Mouse (Mus musculus) gastrocnemius, adult 2 months (tissue): ENCODE measurements around the gene Ccdc136. TPM values are rescaled to one million over a fixed set of nuclear protein-coding genes. Genes with fewer than 3 reads are reported as not detected.
"Not testable (repeated sequence)": the region's sequence is repeated elsewhere in the genome, so short reads cannot be mapped to it uniquely, and the experiment has no call there.

ENCODE experiments used
- DNase-seq: peaks from one replicate; pipeline ENCODE4 v3.0.0; 2022
- H3K27ac ChIP-seq: fragments of 200-600 bp; 2 replicates; pipeline ENCODE4 v1.8.1; 2022; ENCODE audit warnings: mild to moderate bottlenecking
- H3K4me3 ChIP-seq: fragments of 200-600 bp; 2 replicates; pipeline ENCODE4 v1.8.1; 2022; ENCODE audit warnings: mild to moderate bottlenecking, moderate library complexity
- CTCF ChIP-seq: fragments of 200-600 bp; IDR thresholded peaks from 2 replicates; pipeline ENCODE4 v1.8.1; 2022; ENCODE audit warnings: antibody characterized with exemption, mild to moderate bottlenecking, moderate library complexity
- intact Hi-C: fragments of 180-260 bp; cut with DNase I; formaldehyde crosslinking; loops from one replicate; pipeline ENCODE4 v1.15.1; 2025
- long read RNA-seq, 2 experiments: library from polyadenylated mRNA; stranded (forward); transcript quantifications; one replicate each; pipeline ENCODE4 v2.0.0; 2021
- total RNA-seq, 2 experiments: library from RNA; stranded (reverse); gene quantifications; 2 replicates each; pipeline ENCODE4 v1.2.3; 2021

Ccdc136 gene
- 10 to 100 TPM in 1 of 2 experiments, 1 to 10 TPM in 1; 9.6 to 10.5 TPM for total RNA-seq
- long read RNA-seq, experiment 1, partial matches to known transcripts: 0 of 22 reads
- long read RNA-seq, experiment 1, other reads (novel, unspliced or antisense): 16 of 22 reads
- long read RNA-seq, experiment 2, partial matches to known transcripts: 2 of 21 reads
- long read RNA-seq, experiment 2, other reads (novel, unspliced or antisense): 16 of 21 reads

DNA sequence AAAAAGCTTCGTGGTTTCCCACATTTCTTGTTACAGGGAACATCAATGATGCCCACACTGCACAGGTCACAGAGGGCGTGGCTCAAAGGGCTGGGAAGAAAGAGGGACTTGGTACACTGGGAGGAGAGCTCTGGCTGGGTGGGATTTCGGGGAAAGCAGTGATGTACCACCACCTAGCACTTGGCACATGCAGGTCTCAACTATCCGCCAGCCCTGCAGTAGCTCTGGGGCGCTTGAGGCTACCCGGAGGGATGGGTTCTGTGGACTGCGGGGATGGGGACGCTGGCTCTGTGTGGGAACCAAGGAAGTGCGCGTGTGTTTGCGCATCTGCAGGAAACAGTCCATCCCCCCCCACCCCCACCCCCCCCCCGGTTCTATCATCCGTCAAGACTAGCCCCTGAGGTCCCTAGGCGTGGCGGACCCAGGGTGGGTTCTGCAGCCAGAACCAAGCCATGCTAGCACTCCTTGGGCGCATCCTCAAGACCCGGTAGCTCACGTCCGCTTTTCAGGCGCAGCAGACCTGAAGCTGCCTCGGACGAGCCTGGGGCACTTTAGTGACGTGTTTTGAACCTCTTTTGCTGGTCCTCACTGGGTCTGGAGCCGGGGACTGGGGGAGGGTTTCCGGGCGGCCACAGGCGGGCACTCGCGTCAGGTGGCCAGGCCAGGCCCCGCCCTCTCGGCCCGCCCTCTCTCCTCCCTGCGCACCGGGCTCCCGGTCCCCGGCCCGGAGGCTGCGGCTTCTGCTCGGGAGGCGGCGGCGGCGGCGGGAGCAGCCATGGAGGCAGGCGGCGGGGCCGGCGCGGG lies at the start of gene Ccdc136:
Gene Ccdc136, plus strand, starts transcription at position 400 of the 804 bp plus-strand sequence.
- H3K4me3 ChIP-seq: peak within 1 kb of the TSS; percentile 86
- intact Hi-C loops: loop anchor here (5.0 kb wide), 1 partner anchor 91 kb away; no protein-coding TSS in a partner anchor
- peak; percentile 88 for DNase-seq
- H3K27ac ChIP-seq: peak within 1 kb of the TSS; percentile 63
- no peak for TF ChIP-seq CTCF

DNA sequence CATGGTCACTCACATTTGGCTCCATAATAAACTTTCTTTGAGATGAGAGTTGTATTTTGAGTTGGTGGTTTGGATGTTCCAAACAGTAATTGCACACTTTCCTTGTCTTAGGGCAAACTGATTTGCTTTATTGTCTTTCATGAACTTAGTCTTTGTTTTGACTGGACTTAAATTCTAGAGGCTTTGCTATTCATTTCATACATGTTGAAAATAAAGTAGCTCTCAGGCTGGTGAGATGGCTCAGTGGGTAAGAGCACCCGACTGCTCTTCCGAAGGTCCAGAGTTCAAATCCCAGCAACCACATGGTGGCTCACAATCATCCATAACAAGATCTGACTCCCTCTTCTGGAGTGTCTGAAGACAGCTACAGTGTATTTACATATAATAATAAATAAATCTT lies 49.6 kb upstream of the Ccdc136 start:
- H3K4me3 ChIP-seq, H3K27ac ChIP-seq, DNase-seq: not testable (repeated sequence)
- intact Hi-C loops: loop anchor here (5.0 kb wide), 2 partner anchors 74 to 261 kb away; partner anchors contain the start of genes Hilpda and Tnpo3

- Histone ChIP-seq H3K4me3 (peak overlapping the region; percentile 80), H3K27ac (peak overlapping the region; percentile 96)
- TF ChIP-seq CTCF: no peak
- no peak for DNase-seq
- intact Hi-C loops: loop anchor here (5.0 kb wide), 2 partner anchors 75 to 260 kb away; partner anchors contain the start of genes Hilpda and Tnpo3
Measured at GRCm38 (mm10) chr6:29347189-29347588, 48.9 kb upstream of the Ccdc136 start.

GRCm38 (mm10) chr6:29347665-29348370 lies 48.3 kb upstream of the Ccdc136 start, which contains the start of gene Calu:
Gene Calu, plus strand, starts transcription at chr6:29348069.
- intact Hi-C loops: loop anchor here (5.0 kb wide), 2 partner anchors 76 to 259 kb away; partner anchors contain the start of genes Hilpda and Tnpo3
- peak; percentile 100 for DNase-seq
- peak within 1 kb of the TSS; percentile 80 for H3K4me3 ChIP-seq
- peak within 1 kb of the TSS; percentile 96 for H3K27ac ChIP-seq
- no peak for TF ChIP-seq CTCF

DNA sequence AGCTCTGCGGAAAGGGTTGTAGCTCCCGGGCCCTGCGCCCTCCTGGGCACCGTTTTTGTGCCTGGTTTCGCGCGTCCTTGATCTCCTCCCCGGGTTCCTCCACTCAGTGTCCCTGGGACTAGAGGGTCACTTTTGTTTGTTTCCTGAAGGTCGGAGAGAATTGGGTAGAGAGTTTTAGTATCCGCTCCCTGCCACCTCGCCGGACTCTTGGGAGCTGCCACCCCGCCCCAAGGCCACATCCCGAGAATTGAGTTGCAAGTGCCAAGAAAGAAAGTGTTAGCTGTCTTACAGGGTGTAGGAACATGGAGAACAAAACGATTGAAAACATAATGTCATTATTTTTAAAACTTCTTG lies 47.8 kb upstream of the Ccdc136 start:
- no peak for TF ChIP-seq CTCF
- Histone ChIP-seq H3K27ac (peak overlapping the region; percentile 96), H3K4me3 (peak overlapping the region; percentile 80)
- intact Hi-C loops: loop anchor here (5.0 kb wide), 2 partner anchors 76 to 259 kb away; partner anchors contain the start of genes Hilpda and Tnpo3
- DNase-seq: no peak

GRCm38 (mm10) chr6:29351613-29352012 lies 44.5 kb upstream of the Ccdc136 start:
- no peak for DNase-seq
- intact Hi-C loops: no loop called here
- Histone ChIP-seq H3K27ac (no peak overlapping the region), H3K4me3 (no peak overlapping the region)
- peak; percentile 38; the same call in 1 of the 2 replicates for TF ChIP-seq CTCF

- H3K4me3 ChIP-seq: no peak overlapping the region
- intact Hi-C loops: no loop called here
- H3K27ac ChIP-seq: no peak overlapping the region
- no peak for TF ChIP-seq CTCF
- DNase-seq: no peak
Measured at GRCm38 (mm10) chr6:29352816-29353215, 43.3 kb upstream of the Ccdc136 start.

- Histone ChIP-seq H3K4me3 (peak overlapping the region; percentile 32), H3K27ac (peak overlapping the region; percentile 83)
- intact Hi-C loops: no loop called here
- TF ChIP-seq CTCF: no peak
- peak; percentile 69 for DNase-seq
Measured at GRCm38 (mm10) chr6:29359386-29359785, 36.7 kb upstream of the Ccdc136 start.

DNA sequence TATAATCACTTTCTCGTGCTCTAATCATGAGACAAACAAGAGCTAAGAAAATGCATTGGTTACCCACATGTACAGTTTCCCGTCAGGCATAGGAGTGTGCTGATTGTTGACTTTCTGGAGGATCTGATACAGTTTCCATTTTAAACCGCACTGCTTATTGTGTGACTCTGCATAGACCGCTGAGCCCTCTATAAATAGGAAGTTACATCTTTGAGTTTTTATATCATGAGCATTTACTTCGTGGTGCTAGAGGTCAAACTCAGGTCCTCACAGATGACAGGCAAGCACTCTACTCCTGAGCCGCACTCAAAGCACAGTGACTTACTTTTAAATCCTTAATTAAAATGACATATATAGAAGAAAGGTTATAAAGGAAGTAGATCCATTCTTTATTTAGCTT lies 35.9 kb upstream of the Ccdc136 start:
- intact Hi-C loops: loop anchor here (5.0 kb wide), 2 partner anchors 77 to 127 kb away; no protein-coding TSS in a partner anchor
- Histone ChIP-seq H3K4me3 (peak overlapping the region; percentile 32), H3K27ac (peak overlapping the region; percentile 83)
- TF ChIP-seq CTCF: no peak
- no peak for DNase-seq

- intact Hi-C loops: loop anchor here (5.0 kb wide), 2 partner anchors 75 to 125 kb away; no protein-coding TSS in a partner anchor
- DNase-seq: peak; percentile 34
- TF ChIP-seq CTCF: peak; percentile 70
- Histone ChIP-seq H3K27ac (peak overlapping the region; percentile 83), H3K4me3 (peak overlapping the region; percentile 46)
Measured at GRCm38 (mm10) chr6:29362246-29363128, 33.6 kb upstream of the Ccdc136 start.

- no peak overlapping the region; the same call in 1 of the 2 replicates for H3K4me3 ChIP-seq
- intact Hi-C loops: loop anchor here (5.0 kb wide), 2 partner anchors 74 to 124 kb away; no protein-coding TSS in a partner anchor
- peak overlapping the region; percentile 83 for H3K27ac ChIP-seq
- DNase-seq: no peak
- TF ChIP-seq CTCF: no peak
Measured at GRCm38 (mm10) chr6:29363129-29363515, 33.0 kb upstream of the Ccdc136 start.
